Mouse (Mus musculus) MEL (cell line): ENCODE measurements around the gene Thsd4. TPM values are rescaled to one million over a fixed set of nuclear protein-coding genes. Genes with fewer than 3 reads are reported as not detected.
A peak's percentile ranks its signal among the peaks of the same experiment; 100 is the strongest.

Experiments
- DNase-seq: peaks from one replicate; pipeline ENCODE4 v3.0.0; 2011; ENCODE audit warnings: low read depth, low spot score
- H3K27ac ChIP-seq: 2 replicates; pipeline ENCODE4 v1.5.1; 2012; ENCODE audit warnings: low read depth, mild to moderate bottlenecking, control low read depth, low read length, moderate library complexity; ENCODE audit not compliant: control insufficient read depth
- H3K27me3 ChIP-seq, 2 experiments: fragments of 150-350 bp in 1 of 2; sonication (generic) in 1 of 2; 2 replicates each; pipeline ENCODE4 v1.6.1; 2012; ENCODE audit warnings: low read length in 2 of 2, mild to moderate bottlenecking in 2 of 2, improper control_type of control experiment in 1 of 2, moderate library complexity in 1 of 2; ENCODE audit not compliant: insufficient read depth in 2 of 2, control insufficient read depth in 1 of 2
- H3K36me3 ChIP-seq, 2 experiments: 2 replicates each; pipeline ENCODE4 v1.6.1; 2012 to 2014; ENCODE audit warnings: low read length in 2 of 2, improper control_type of control experiment in 1 of 2, inconsistent platforms in 1 of 2, mild to moderate bottlenecking in 1 of 2; ENCODE audit not compliant: insufficient read depth in 2 of 2, control insufficient read depth in 1 of 2
- H3K4me1 ChIP-seq, 2 experiments: fragments of 150-350 bp in 1 of 2; sonication (generic) in 1 of 2; 2 replicates each; pipeline ENCODE4 v1.6.1; 2012; ENCODE audit warnings: low read length in 2 of 2, improper control_type of control experiment in 1 of 2, mild to moderate bottlenecking in 1 of 2; ENCODE audit not compliant: insufficient read depth in 2 of 2, control insufficient read depth in 1 of 2
- H3K4me3 ChIP-seq, 2 experiments: fragments of 150-350 bp in 1 of 2; sonication (generic) in 1 of 2; 2 replicates each; pipeline ENCODE4 v1.5.1; 2012; ENCODE audit warnings: low read depth in 2 of 2, low read length in 2 of 2, mild to moderate bottlenecking in 2 of 2, moderate library complexity in 2 of 2, control low read depth in 1 of 2, improper control_type of control experiment in 1 of 2; ENCODE audit not compliant: control insufficient read depth in 1 of 2, insufficient read depth in 1 of 2
- H3K79me2 ChIP-seq: 2 replicates; pipeline ENCODE4 v1.6.1; 2012; ENCODE audit warnings: mild to moderate bottlenecking, low read length, moderate library complexity; ENCODE audit not compliant: control insufficient read depth, poor library complexity, insufficient read depth
- H3K9ac ChIP-seq: 2 replicates; pipeline ENCODE4 v1.6.1; 2012; ENCODE audit warnings: low read depth, mild to moderate bottlenecking, control low read depth, low read length, moderate library complexity; ENCODE audit not compliant: control insufficient read depth, poor library complexity, severe bottlenecking
- H3K9me3 ChIP-seq: fragments of 150-350 bp; sonication (generic); replicated peaks from 2 replicates; pipeline ENCODE4 v1.6.1; 2012; ENCODE audit warnings: mild to moderate bottlenecking, low read length, improper control_type of control experiment, moderate library complexity; ENCODE audit not compliant: insufficient read depth
- BHLHE40 ChIP-seq: IDR thresholded peaks from 2 replicates; pipeline ENCODE4 v1.6.1; 2012; ENCODE audit warnings: low read depth, mild to moderate bottlenecking, inconsistent platforms, low read length, improper control_type of control experiment, borderline replicate concordance
- CHD1 ChIP-seq: IDR thresholded peaks from 2 replicates; pipeline ENCODE4 v1.6.1; 2012; ENCODE audit warnings: low read depth, mild to moderate bottlenecking, inconsistent platforms, low read length, improper control_type of control experiment
- CTCF ChIP-seq, 3 experiments: IDR thresholded peaks in 2 of 3; conservative IDR thresholded peaks in 1 of 3; 2 replicates each; pipeline ENCODE4 v1.5.1; 2011 to 2012; ENCODE audit warnings: low read length in 3 of 3, low read depth in 2 of 3, mild to moderate bottlenecking in 2 of 3, improper control_type of control experiment in 1 of 3, inconsistent platforms in 1 of 3, mixed read lengths in 1 of 3, moderate library complexity in 1 of 3; ENCODE audit not compliant: control insufficient read depth in 1 of 3, insufficient read depth in 1 of 3, poor library complexity in 1 of 3, severe bottlenecking in 1 of 3
- EP300 ChIP-seq, 2 experiments: IDR thresholded peaks; 2 replicates each; pipeline ENCODE4 v1.6.1; 2011; ENCODE audit warnings: improper control_type of control experiment in 2 of 2, low read length in 2 of 2, low read depth in 1 of 2, mild to moderate bottlenecking in 1 of 2
- JUND ChIP-seq: IDR thresholded peaks from 2 replicates; pipeline ENCODE4 v1.6.1; 2011; ENCODE audit warnings: low read depth, mild to moderate bottlenecking, improper control_type of control experiment, low read length
- KAT2A ChIP-seq: conservative IDR thresholded peaks from 2 replicates; pipeline ENCODE4 v1.6.1; 2012; ENCODE audit warnings: low read depth, low read length, improper control_type of control experiment, inconsistent platforms
- MAZ ChIP-seq: IDR thresholded peaks from 2 replicates; pipeline ENCODE4 v1.6.1; 2012; ENCODE audit warnings: low read depth, mild to moderate bottlenecking, inconsistent platforms, low read length, improper control_type of control experiment
- MYB ChIP-seq: IDR thresholded peaks from 2 replicates; pipeline ENCODE4 v1.6.1; 2011; ENCODE audit warnings: mild to moderate bottlenecking, low read depth, low read length, improper control_type of control experiment
- MYC ChIP-seq: IDR thresholded peaks from 2 replicates; pipeline ENCODE4 v1.6.1; 2011; ENCODE audit warnings: low read depth, mild to moderate bottlenecking, low read length, improper control_type of control experiment, moderate library complexity
- NELFE ChIP-seq: IDR thresholded peaks from 2 replicates; pipeline ENCODE4 v1.6.1; 2011; ENCODE audit warnings: low read depth, low read length, improper control_type of control experiment
- NRF1 ChIP-seq: IDR thresholded peaks from 2 replicates; pipeline ENCODE4 v1.6.1; 2014; ENCODE audit warnings: low read depth, mild to moderate bottlenecking, inconsistent platforms, low read length, improper control_type of control experiment, moderate library complexity; ENCODE audit not compliant: poor library complexity, insufficient read depth, severe bottlenecking
- POLR2AphosphoS2 ChIP-seq: IDR thresholded peaks from 2 replicates; pipeline ENCODE4 v1.6.1; 2011; ENCODE audit warnings: low read length, improper control_type of control experiment
- RAD21 ChIP-seq: IDR thresholded peaks from 2 replicates; pipeline ENCODE4 v1.6.1; 2011; ENCODE audit warnings: mild to moderate bottlenecking, low read depth, low read length, improper control_type of control experiment
- ZNF384 ChIP-seq: IDR thresholded peaks from 2 replicates; pipeline ENCODE4 v1.6.1; 2012; ENCODE audit warnings: low read depth, mild to moderate bottlenecking, inconsistent platforms, low read length, improper control_type of control experiment
- polyA plus RNA-seq, 2 experiments: library from polyadenylated mRNA; stranded (reverse) in 1 of 2; unstranded in 1 of 2; fragments of >175 nt in 1 of 2; fragments of >200 nt in 1 of 2; gene quantifications; 2 replicates each; pipeline versions ENCODE4 v1.2.1 to v1.2.4; 2012; ENCODE audit warnings: low replicate concordance in 2 of 2, low read depth in 1 of 2; ENCODE audit not compliant: insufficient read length in 2 of 2, insufficient read depth in 1 of 2, missing spikeins in 1 of 2
- total RNA-seq: library from RNA; depleted of rRNA; stranded (reverse); fragments of 300-350 nt; gene quantifications from 2 replicates; pipeline ENCODE4 v1.2.3, GENCODE M21; 2012

Gene Thsd4
- total and polyA plus RNA-seq, 3 experiments, result 0.08 TPM; not detected in 1

- TF ChIP-seq NRF1 (no peak), CTCF (IDR thresholded peaks at IDR 0.05 in 2 of 3, conservative IDR thresholded peaks at IDR 0.05 in 1 of 3; ENCODE audit: control insufficient read depth in 1 of 3, insufficient read depth in 1 of 3, low read depth in 2 of 3, low read length in 3 of 3, poor library complexity in 1 of 3, severe bottlenecking in 1 of 3) (no peak), MYC (no peak), BHLHE40 (no peak), POLR2AphosphoS2 (no peak)
Measured at GRCm38 (mm10) chr9:60480052-60480451, 41.8 kb downstream of the Thsd4 start (continued).

GRCm38 (mm10) chr9:60478806-60479205, 43.0 kb downstream of the Thsd4 start:
- peaks cover 0 to 2% of the 10 kb centered on the region in 2 experiments; a peak in 1 of 4 replicates for H3K27me3 ChIP-seq
- no peaks in the 10 kb centered on the region for H3K79me2 ChIP-seq
- H3K9me3 ChIP-seq, result no peaks in the 10 kb centered on the region
- H3K4me1 ChIP-seq, result no peaks in the 10 kb centered on the region
- no peaks in the 10 kb centered on the region for H3K36me3 ChIP-seq
- no peak for TF ChIP-seq NELFE
- no peak for TF ChIP-seq MYB
- peak; percentile 3 for DNase-seq
- H3K4me3 ChIP-seq, result no peak overlapping the region
- H3K27ac ChIP-seq, result no peak overlapping the region
- H3K9ac ChIP-seq, result no peak overlapping the region

- H3K27ac ChIP-seq, result no peak overlapping the region
- no peaks in the 10 kb centered on the region for H3K4me1 ChIP-seq
Measured at GRCm38 (mm10) chr9:60477991-60478750, 43.7 kb downstream of the Thsd4 start.

More at GRCm38 (mm10) chr9:60477991-60478750, 43.7 kb downstream of the Thsd4 start:
- H3K9ac ChIP-seq, result no peak overlapping the region
- H3K36me3 ChIP-seq, result no peaks in the 10 kb centered on the region
- no peaks in the 10 kb centered on the region for H3K9me3 ChIP-seq
- H3K4me3 ChIP-seq, result no peak overlapping the region
- no peaks in the 10 kb centered on the region for H3K79me2 ChIP-seq
- TF ChIP-seq MAZ (no peak), JUND (no peak), CHD1 (no peak), RAD21 (no peak), ZNF384 (no peak), NELFE (no peak), NRF1 (no peak), EP300 (IDR thresholded peaks at IDR 0.05; ENCODE audit: low read depth in 1 of 2, low read length in 2 of 2) (no peak), KAT2A (no peak)
- peaks cover 0 to 2% of the 10 kb centered on the region in 2 experiments; a peak in 1 of 4 replicates for H3K27me3 ChIP-seq
- DNase-seq, result peak; percentile 3
